Comparison of ENCODE assay signal across 29 mouse cellular contexts in genomic region chr5:81275346-81276047, GRCm38 (mm10).
A peak's percentile ranks its signal among the peaks of the same experiment; 100 is the strongest.
DNase-seq lines count a peak whose midpoint lies in the region; ATAC-seq lines count a peak whose summit lies in the region.
"Had no signal": no experiment of that assay in that cellular context is flagged by ENCODE, and none has a peak within 500 bp of the region (broad histone marks: within the 10 kb centered on the region; RNA-seq: fewer than 3 reads in every experiment).

No protein-coding gene starts in this region.

- no peak overlapping the region for H3K4me3 ChIP-seq in heart, embryonic 11.5 days (ENCODE audit: low read depth, low read length)
- H3K4me3 ChIP-seq: embryonic facial prominence, embryonic 13.5 days; forebrain, embryonic 12.5 days; heart, embryonic 15.5 days; hindbrain, embryonic 12.5 days; limb, embryonic 12.5 days had no signal

- no peak overlapping the region for H3K4me2 ChIP-seq in heart, embryonic 11.5 days
- H3K4me2 ChIP-seq: embryonic facial prominence, embryonic 13.5 days; forebrain, embryonic 12.5 days; heart, embryonic 15.5 days; hindbrain, embryonic 12.5 days; limb, embryonic 12.5 days; liver, embryonic 11.5 days had no signal

- WGBS in heart, embryonic 11.5 days (ENCODE audit: insufficient replicate concordance), result 69% methylated on average over 6 of the region's 6 CpGs

- H3K36me3 ChIP-seq in heart, embryonic 11.5 days (ENCODE audit: control insufficient read depth, insufficient read depth, low read length), result no peaks in the 10 kb centered on the region
- H3K36me3 ChIP-seq: embryonic facial prominence, embryonic 13.5 days; forebrain, embryonic 12.5 days; heart, embryonic 15.5 days; hindbrain, embryonic 12.5 days; limb, embryonic 12.5 days had no signal

- no peaks in the 10 kb centered on the region for H3K4me1 ChIP-seq in heart, embryonic 11.5 days (ENCODE audit: control insufficient read depth, insufficient read depth, low read length)
- H3K4me1 ChIP-seq: embryonic facial prominence, embryonic 13.5 days; forebrain, embryonic 12.5 days; heart, embryonic 15.5 days; hindbrain, embryonic 12.5 days; limb, embryonic 12.5 days had no signal

- no peak overlapping the region for H3K9ac ChIP-seq in heart, embryonic 11.5 days (ENCODE audit: low read depth, low read length)
- H3K9ac ChIP-seq: embryonic facial prominence, embryonic 13.5 days; forebrain, embryonic 12.5 days; forebrain, postnatal 0 days; heart, embryonic 15.5 days; hindbrain, embryonic 12.5 days; limb, embryonic 12.5 days had no signal

- H3K9me3 ChIP-seq in heart, embryonic 11.5 days (replicated peaks; ENCODE audit: control insufficient read depth, low read length), result no peaks in the 10 kb centered on the region
- H3K9me3 ChIP-seq: embryonic facial prominence, embryonic 13.5 days; forebrain, embryonic 12.5 days; heart, embryonic 15.5 days; hindbrain, embryonic 12.5 days; limb, embryonic 12.5 days had no signal

- ATAC-seq in frontal cortex, adult (ENCODE audit: low TSS enrichment), result peak; percentile 86
- ATAC-seq in heart, embryonic 11.5 days (replicated peaks; ENCODE audit: insufficient number of reproducible peaks, low FRiP score, low TSS enrichment), result no peak
- ATAC-seq: forebrain, postnatal 0 days; intestine, postnatal 0 days; Patski had no signal

- no peak overlapping the region for H3K27ac ChIP-seq in heart, embryonic 11.5 days (ENCODE audit: low read depth, low read length)
- H3K27ac ChIP-seq: embryonic facial prominence, embryonic 13.5 days; forebrain, embryonic 12.5 days; heart, embryonic 15.5 days; hindbrain, embryonic 12.5 days; limb, embryonic 12.5 days; macrophage; stomach, postnatal 0 days had no signal

- no peak for DNase-seq in frontal cortex, postnatal 10 days (ENCODE audit: low spot score in 2 of 2)
- peak; percentile 36 for DNase-seq in lung, postnatal 25 days (ENCODE audit: low spot score)
- DNase-seq in lung, postnatal 14 days, result no peak
- peak; percentile 91 for DNase-seq in Muller cell, postnatal 12 days (ENCODE audit: inconsistent ontology term)
- DNase-seq in B cell, adult 2 months, result no peak
- DNase-seq: adrenal gland, postnatal 25 days; cerebellum, adult 18-20 months; cerebellum, postnatal 10 days; forebrain, postnatal 0 days; gastrocnemius, postnatal 14 days; kidney, adult 9 months; kidney, postnatal 10 days; midbrain, embryonic 14.5 days; right cerebral cortex, adult 18-20 months; thymus, adult 18-20 months; thymus, postnatal 25 days had no signal

- no peaks in the 10 kb centered on the region for H3K27me3 ChIP-seq in heart, embryonic 11.5 days (ENCODE audit: control insufficient read depth, insufficient read depth, low read length)
- H3K27me3 ChIP-seq: CH12.LX; embryonic facial prominence, embryonic 13.5 days; forebrain, embryonic 12.5 days; heart, embryonic 15.5 days; hindbrain, embryonic 12.5 days; limb, embryonic 12.5 days had no signal

Comparison
In these comparisons a context has a peak if more than half of its experiments do, and no peak if none do; other contexts are left out.
1. DNase-seq: peak in lung, postnatal 25 days (single experiment) and Muller cell, postnatal 12 days (single experiment); none in frontal cortex, postnatal 10 days (0 of 2), lung, postnatal 14 days (single experiment) and B cell, adult 2 months (0 of 2).